Mouse (Mus musculus) R1 (cell line): Measurements from ENCODE around the gene Ninj1.
A peak's percentile ranks its signal among the peaks of the same experiment; 100 is the strongest.

ENCODE experiments used
- DNase-seq: peaks from one replicate; pipeline ENCODE4 v3.0.0-alpha.2; 2018; ENCODE audit warnings: low read depth, low spot score

Ninj1 gene

DNA sequence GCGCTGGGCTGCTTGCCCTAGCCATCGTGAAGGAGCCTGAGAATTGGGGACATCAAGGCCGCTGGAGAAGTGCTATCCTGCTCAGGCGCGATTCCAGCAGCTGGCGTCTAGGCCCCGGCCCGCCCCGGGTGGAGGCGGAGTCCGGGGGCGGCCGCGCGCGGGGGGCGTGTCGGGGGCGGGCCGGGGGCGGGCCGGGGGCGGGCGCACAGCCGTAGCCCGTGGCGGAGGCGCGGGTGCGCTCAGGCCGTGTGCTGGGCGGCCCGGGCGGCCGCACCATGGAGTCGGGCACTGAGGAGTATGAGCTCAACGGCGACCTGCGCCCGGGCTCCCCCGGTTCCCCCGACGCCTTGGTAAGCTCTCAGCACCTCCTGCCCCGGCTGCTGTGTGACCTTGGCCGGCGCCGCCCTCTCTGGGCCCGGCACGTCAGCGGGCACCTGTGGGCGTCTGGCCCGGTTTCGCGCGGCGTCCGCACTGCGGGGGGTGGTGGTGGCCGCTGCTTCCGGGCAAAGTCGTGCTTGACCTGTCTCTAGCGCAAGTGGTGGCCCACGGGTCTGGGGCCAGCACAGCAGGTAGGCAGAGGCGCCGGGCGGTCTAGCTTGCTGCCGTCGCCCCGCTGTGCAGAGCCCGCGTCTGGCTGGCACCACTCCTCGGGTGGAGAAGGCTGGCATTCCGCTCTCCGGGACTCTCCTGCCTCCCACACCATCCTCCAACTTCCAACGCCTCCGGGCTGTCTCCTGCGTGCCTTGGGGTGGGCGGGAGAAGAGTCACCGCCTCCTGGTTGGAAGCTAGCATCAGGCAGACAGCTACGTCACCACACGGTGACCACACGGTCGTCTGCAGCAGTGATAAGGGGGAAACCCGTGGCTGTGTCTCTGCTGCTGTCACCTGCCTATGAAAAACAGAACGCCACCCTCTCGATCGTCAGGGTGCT, at the start of gene Ninj1:
Gene Ninj1 (plus strand): TSS at position 198 of the 931 bp plus-strand sequence.
- peak; percentile 77 for DNase-seq

GRCm38 (mm10) chr13:49140567-49140966, 46.7 kb upstream of the Ninj1 start:
- no peak for DNase-seq

DNA sequence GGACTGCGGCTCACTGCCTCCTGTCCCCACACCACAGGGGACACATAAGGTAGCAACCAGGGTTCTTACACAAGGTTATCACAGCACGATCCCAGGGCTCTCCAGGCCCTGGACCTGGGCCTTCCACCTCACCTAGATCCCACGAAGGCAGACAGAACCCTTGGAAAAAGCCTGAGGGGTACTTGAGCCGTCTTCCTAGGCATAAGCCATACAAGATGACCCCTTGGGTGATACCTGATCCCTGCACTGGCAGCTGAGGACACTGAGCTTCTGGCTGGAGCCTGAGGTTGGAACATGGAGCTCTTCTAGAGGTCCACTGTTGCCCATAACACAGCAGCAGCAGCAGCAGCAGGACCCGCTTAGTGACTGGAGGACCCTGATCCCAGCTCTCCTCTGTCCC, 44.9 kb upstream of the Ninj1 start:
- DNase-seq, result no peak

GRCm38 (mm10) chr13:49143323-49143722, 44.0 kb upstream of the Ninj1 start:
- no peak for DNase-seq

DNA sequence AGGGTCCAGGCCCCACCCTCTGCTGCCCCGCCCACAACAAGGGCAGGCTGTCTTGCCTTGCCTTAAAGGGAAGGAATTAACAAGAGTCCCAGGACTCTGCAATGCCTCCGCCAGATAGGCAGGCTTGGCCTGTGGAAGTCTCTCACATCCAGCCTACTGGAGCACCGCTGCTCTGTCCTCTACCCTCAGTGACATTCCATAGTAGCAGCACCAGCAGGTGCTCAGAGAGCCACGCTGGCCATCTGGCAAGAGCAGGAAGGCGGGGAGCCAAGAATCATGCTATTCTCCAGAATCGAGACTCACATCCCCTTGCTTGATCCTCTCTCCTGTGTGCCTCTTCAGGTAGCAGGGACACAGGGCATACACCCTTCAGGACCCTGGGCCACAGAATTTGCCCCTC, 42.8 kb upstream of the Ninj1 start:
- no peak for DNase-seq

DNA sequence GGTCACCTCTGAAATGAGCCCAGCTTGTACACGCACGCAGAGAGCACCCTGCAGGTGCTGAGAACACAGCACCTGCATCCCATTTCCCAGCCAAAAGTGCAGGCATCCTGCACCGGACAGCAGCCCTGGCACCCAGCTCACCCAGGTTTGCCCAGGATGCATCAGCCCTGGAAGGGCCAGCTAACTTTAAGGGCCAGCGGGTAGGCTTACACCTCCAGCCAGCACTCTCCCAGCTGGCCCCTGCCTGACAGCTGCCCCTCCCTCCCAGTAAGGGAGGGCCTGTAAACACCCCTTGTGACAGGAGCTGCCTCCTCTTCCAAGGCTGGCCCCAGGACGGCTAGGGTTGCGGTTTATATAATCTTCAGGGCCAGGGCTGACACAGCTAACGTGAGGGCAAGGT, 41.9 kb upstream of the Ninj1 start:
- no peak for DNase-seq

GRCm38 (mm10) chr13:49146040-49146697, 41.1 kb upstream of the Ninj1 start:
- peak; percentile 35 for DNase-seq

DNA sequence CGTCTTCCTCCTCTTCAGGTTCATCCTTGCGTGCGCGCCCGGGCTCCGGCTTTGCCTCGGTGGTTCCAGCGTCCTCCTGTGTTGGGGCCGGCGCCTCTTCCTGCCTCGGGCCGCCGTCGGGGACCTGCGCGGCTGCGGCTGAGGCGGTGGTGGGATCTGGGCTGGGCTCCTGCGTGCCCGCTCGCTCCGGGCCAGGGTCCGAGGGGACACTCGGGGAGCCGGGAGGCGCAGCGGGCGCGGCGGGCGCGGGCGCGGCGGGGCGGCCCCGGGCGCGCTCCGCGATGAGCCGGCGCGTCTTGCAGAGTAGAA, 40.6 kb upstream of the Ninj1 start:
- no peak for DNase-seq

DNA sequence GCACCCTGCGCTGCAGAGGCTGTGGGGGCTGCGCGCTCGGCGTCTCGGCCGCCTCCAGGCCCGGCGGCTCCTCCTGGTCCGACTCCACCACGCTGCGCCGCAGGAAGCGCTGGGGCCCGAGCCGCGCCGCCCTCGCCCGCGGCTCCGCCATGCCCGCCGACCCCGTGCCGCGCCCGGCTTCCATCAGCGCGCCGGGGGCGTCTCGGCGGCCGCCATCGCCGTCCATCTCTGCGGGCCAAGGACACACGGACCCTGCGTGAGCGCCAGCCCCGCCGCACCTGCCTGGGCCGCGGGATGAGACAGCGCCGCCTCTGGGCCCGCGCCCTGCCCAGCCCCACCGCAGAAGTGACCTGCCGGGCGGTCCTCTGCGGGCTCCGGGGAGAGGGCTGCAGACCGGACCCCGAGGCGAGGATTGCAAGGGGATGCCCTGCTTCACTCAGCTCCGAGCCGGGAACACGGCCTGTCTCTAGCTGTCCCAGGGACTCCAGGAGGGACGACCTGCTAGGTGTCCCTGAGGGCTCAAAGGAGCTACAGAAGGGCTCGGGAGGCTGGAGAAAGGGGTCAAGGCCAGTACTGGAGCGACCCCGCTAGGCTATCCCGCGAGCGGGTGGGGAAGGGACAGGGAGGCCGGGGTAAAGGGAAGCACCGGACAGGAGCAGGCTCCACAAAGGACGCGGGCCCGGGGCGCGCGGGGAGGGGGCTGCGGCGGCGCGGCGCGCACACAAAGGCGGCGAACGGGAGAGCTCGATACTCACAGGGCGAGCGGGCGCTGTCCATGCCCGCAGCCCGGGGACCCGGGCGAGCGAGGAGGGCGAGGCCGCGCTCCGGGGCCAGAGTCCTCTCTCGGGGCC, 40.1 kb upstream of the Ninj1 start:
- peak; percentile 54 for DNase-seq

GRCm38 (mm10) chr13:49147858-49148226, 39.4 kb upstream of the Ninj1 start, which contains the start of gene Wnk2:
Wnk2 (minus strand) TSS chr13:49148014.
- DNase-seq, result peak; percentile 69

DNA sequence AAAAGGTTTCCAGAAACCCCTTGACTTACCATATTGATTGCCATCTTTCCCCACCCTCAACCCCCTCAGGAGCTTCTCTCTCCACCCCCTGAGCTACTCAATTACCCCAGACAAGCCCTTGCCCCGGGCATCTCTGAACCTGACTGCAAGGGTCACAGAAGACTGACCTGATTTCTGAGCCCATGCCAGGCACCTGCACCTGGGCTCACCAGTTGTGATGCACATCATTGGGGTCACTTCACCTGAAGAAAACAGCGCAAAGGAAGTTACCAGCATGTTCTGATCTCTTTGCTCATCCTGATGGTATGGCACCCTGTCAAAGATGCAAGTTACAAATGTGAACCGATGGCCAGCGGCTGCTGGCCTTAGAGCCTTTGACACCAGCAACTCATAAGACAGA, 38.6 kb upstream of the Ninj1 start:
- no peak for DNase-seq

DNA sequence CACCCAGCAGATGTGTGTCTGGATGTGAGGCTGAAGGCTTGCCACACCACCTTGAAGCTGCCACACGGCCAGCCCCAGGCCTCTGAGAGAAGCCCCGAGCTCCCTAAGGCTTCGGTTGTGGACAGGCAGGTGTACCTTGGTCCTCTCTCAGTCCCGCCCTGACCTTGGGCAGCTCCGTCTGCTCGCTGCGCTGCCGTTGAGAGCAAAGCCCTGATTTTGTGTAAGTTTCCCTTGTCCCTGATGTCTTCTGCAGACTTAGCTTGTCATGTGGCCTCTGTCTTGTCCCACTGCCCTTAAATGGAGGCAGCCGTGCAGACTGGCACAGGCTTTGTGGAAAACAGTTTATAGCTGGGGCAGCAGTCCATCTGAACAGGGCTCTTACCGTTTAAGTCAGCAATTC, 33.3 kb upstream of the Ninj1 start:
- DNase-seq, result no peak

DNA sequence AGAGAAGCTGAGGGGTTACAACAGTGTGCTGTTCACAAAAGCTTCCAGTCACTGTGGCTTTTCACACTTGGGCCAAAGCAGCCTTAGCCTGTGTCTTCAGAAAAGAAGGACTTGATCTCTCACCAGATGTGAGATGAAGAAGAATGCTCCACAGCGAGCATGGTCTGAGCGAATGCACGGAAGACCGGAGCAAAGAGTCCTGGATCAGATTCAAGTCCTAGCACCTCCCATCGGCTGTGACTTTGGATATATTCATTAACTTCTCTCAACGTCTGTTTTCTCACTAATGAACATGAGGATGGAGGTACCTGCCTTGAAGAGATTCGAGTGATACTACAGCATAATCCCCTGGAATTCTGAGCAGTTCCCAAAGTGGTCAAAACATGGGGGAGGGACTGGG, 32.7 kb upstream of the Ninj1 start:
- no peak for DNase-seq

DNA sequence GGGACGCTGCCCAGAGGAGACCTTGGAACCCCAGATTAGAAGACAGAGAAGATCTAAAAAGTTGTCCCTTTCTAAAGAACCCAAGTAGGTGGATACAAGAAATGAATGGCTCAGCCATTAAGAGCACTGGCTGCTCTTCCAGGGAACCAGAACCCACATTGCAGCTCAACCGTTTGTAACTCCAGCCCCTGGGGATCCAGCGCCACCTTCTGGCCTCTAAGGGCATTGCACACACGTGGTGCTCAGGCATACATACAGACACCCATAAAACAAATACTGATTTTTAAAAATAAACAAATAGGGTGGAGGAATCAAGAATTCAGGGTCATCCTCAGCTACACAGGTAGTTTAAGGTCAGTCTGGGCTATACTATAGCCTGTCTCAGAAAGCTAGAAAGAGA, 30.6 kb upstream of the Ninj1 start:
- DNase-seq, result peak; percentile 63

GRCm38 (mm10) chr13:49158040-49158713, 29.1 kb upstream of the Ninj1 start:
- no peak for DNase-seq

GRCm38 (mm10) chr13:49161236-49161635, 26.0 kb upstream of the Ninj1 start:
- no peak for DNase-seq

DNA sequence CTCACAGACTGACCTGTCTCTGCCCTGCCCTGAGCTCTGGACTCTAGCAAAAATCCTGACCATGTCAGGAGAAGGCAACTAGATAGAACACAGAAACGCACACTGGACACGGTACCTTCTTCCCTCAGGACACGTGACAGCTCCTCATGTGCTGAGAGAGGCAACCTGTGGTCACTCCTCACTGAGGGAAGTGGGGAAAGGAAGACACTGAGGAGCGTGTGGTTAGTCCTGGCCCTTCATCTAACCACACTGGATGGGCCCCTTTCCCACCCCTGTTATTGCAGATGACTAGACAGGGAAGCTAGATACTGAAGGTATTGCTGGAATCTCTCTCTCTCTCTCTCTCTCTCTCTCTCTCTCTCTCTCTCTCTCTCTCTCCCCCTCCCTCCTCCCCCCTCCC, 24.6 kb upstream of the Ninj1 start:
- no peak for DNase-seq

GRCm38 (mm10) chr13:49163645-49164044, 23.6 kb upstream of the Ninj1 start:
- DNase-seq, result no peak

GRCm38 (mm10) chr13:49167081-49167480, 20.2 kb upstream of the Ninj1 start:
- no peak for DNase-seq

- peak; percentile 70 for DNase-seq
Measured at GRCm38 (mm10) chr13:49169448-49170207, 17.7 kb upstream of the Ninj1 start.

GRCm38 (mm10) chr13:49170623-49171022, 16.7 kb upstream of the Ninj1 start:
- no peak for DNase-seq
